Comparison of ENCODE assay signal across 13 mouse cellular contexts in genomic region chr4:155213752-155214054, GRCm38 (mm10). TPM values are rescaled to one million over a fixed set of nuclear protein-coding genes. Genes with fewer than 3 reads are reported as not detected.
A peak's percentile ranks its signal among the peaks of the same experiment; 100 is the strongest.
DNase-seq lines count a peak whose midpoint lies in the region; ATAC-seq and TF ChIP-seq lines count a peak whose summit lies in the region.
"Had no signal": no experiment of that assay in that cellular context is flagged by ENCODE, and none has a peak within 500 bp of the region (broad histone marks: within the 10 kb centered on the region; RNA-seq: fewer than 3 reads in every experiment).

No protein-coding gene starts in this region.

- peaks cover 6% of the 10 kb centered on the region; the same call in 1 of the 2 replicates for H3K36me3 ChIP-seq in liver, embryonic 13.5 days
- H3K36me3 ChIP-seq in liver, embryonic 12.5 days = peaks cover 18% of the 10 kb centered on the region
- no peaks in the 10 kb centered on the region for H3K36me3 ChIP-seq in hindbrain, embryonic 16.5 days (ENCODE audit: control insufficient read depth, insufficient read depth, low read length)

- H3K4me2 ChIP-seq in liver, embryonic 13.5 days = no peak overlapping the region
- H3K4me2 ChIP-seq in liver, embryonic 12.5 days = no peak overlapping the region
- H3K4me2 ChIP-seq in hindbrain, embryonic 16.5 days (ENCODE audit: low read length) = peak overlapping the region; percentile 0; the same call in 1 of the 2 replicates

- no peak for TF ChIP-seq CTCF in olfactory bulb, adult 2 months (IDR thresholded peaks at IDR 0.05; ENCODE audit: insufficient read depth, low read depth, low read length)

- 67% methylated on average over 6 of the region's 6 CpGs for WGBS in liver, embryonic 13.5 days (ENCODE audit: insufficient replicate concordance)
- 78% methylated on average over 6 of the region's 6 CpGs for WGBS in liver, embryonic 12.5 days (ENCODE audit: insufficient replicate concordance)
- WGBS in hindbrain, embryonic 16.5 days = 44% methylated on average over 6 of the region's 6 CpGs
- 25% methylated on average over 6 of the region's 6 CpGs for WGBS in olfactory bulb, adult 2 months

- no peak for TF ChIP-seq POLR2A in olfactory bulb, adult 2 months (IDR thresholded peaks at IDR 0.05; ENCODE audit: insufficient read depth, low read depth, low read length)

- DNase-seq in cerebellum, postnatal 25 days = no peak
- DNase-seq in liver, embryonic 13.5 days = no peak
- DNase-seq in cerebellum, adult 18-20 months = no peak
- DNase-seq in gastrocnemius, postnatal 10 days = no peak
- DNase-seq: adrenal gland, adult 2 months; thymus, postnatal 14 days had no signal

- no peaks in the 10 kb centered on the region for H3K27me3 ChIP-seq in liver, embryonic 13.5 days
- H3K27me3 ChIP-seq in liver, embryonic 12.5 days (replicated peaks) = peaks cover 3% of the 10 kb centered on the region; the same call in 1 of the 2 replicates
- H3K27me3 ChIP-seq in hindbrain, embryonic 16.5 days (replicated peaks; ENCODE audit: control insufficient read depth, insufficient read depth, low read length) = no peaks in the 10 kb centered on the region

- no peak overlapping the region for H3K27ac ChIP-seq in liver, embryonic 13.5 days
- H3K27ac ChIP-seq in liver, embryonic 12.5 days = no peak overlapping the region
- no peak overlapping the region for H3K27ac ChIP-seq in hindbrain, embryonic 16.5 days (ENCODE audit: low read depth, low read length)
- H3K27ac ChIP-seq in olfactory bulb, adult 2 months (ENCODE audit: insufficient read depth, low read depth, low read length) = peak overlapping the region; percentile 17; the same call in 1 of the 2 replicates
- H3K27ac ChIP-seq: liver, embryonic 14.5 days; macrophage had no signal

- H3K9ac ChIP-seq in liver, embryonic 13.5 days = no peak overlapping the region
- H3K9ac ChIP-seq in liver, embryonic 12.5 days = no peak overlapping the region
- H3K9ac ChIP-seq in hindbrain, embryonic 16.5 days (ENCODE audit: low read depth, low read length) = no peak overlapping the region
- H3K9ac ChIP-seq: liver, embryonic 14.5 days had no signal

- ATAC-seq in cerebellum, adult (ENCODE audit: insufficient number of reproducible peaks, low FRiP score, low TSS enrichment) = peak; percentile 37; the same call in 1 of the 2 replicates
- peak; percentile 25; the same call in 1 of the 2 replicates for ATAC-seq in liver, embryonic 13.5 days (ENCODE audit: low read depth)
- ATAC-seq in liver, embryonic 12.5 days = no peak
- no peak; the same call in 1 of the 2 replicates for ATAC-seq in hindbrain, embryonic 16.5 days

- no peaks in the 10 kb centered on the region for H3K9me3 ChIP-seq in liver, embryonic 13.5 days (replicated peaks)
- no peaks in the 10 kb centered on the region for H3K9me3 ChIP-seq in liver, embryonic 12.5 days (replicated peaks)
- H3K9me3 ChIP-seq in hindbrain, embryonic 16.5 days (ENCODE audit: control insufficient read depth, low read length) = no peaks in the 10 kb centered on the region
- H3K9me3 ChIP-seq: G1E had no signal

- peaks cover 67% of the 10 kb centered on the region for H3K4me1 ChIP-seq in liver, embryonic 13.5 days (replicated peaks)
- H3K4me1 ChIP-seq in liver, embryonic 12.5 days = peaks cover 65% of the 10 kb centered on the region
- H3K4me1 ChIP-seq in hindbrain, embryonic 16.5 days (ENCODE audit: control insufficient read depth, insufficient read depth, low read depth, low read length) = peaks cover 67% of the 10 kb centered on the region
- H3K4me1 ChIP-seq in olfactory bulb, adult 2 months (ENCODE audit: control insufficient read depth, insufficient read depth, low read length) = peaks cover 83% of the 10 kb centered on the region

- no peak overlapping the region for H3K4me3 ChIP-seq in liver, embryonic 13.5 days (replicated peaks)
- no peak overlapping the region for H3K4me3 ChIP-seq in liver, embryonic 12.5 days
- H3K4me3 ChIP-seq in hindbrain, embryonic 16.5 days (ENCODE audit: low read length) = no peak overlapping the region
- 0 out of 2 replicates have a peak overlapping the region, but pooled peaks have one; percentile 1 for H3K4me3 ChIP-seq in olfactory bulb, adult 2 months (ENCODE audit: insufficient read depth, low read depth, low read length)

RNA-seq across cellular contexts. Expression of gene Ski, which starts 8.7 kb away (rescaled TPM):
- 2.2 and 2.4 TPM in 2 replicates for polyA plus RNA-seq in liver, embryonic 13.5 days (2015; fragmentation: Nextera tagmentation; extraction: Ambion mirVana)
- 3.5 and 3.8 TPM in 2 replicates for polyA plus RNA-seq in liver, embryonic 12.5 days (2016; fragmentation: Nextera tagmentation; extraction: Ambion mirVana)
- polyA plus RNA-seq in hindbrain, embryonic 16.5 days (2015; fragmentation: Nextera tagmentation; extraction: Ambion mirVana) = 11.1 TPM in 2 replicates
- polyA plus RNA-seq in olfactory bulb, adult 2 months (2012; ENCODE audit: insufficient read depth, insufficient read length, low replicate concordance, missing spikeins) = not detected in 2 replicates
- 10 to 100 TPM; 68.1 to 79.6 TPM for total RNA-seq in gastrocnemius, postnatal 10 days (2021)

RNA-seq across cellular contexts. Expression of gene Faap20, which starts 35.9 kb away (rescaled TPM):
- polyA plus RNA-seq in liver, embryonic 13.5 days (2015; fragmentation: Nextera tagmentation; extraction: Ambion mirVana) = 23.4 and 23.6 TPM in 2 replicates
- polyA plus RNA-seq in liver, embryonic 12.5 days (2016; fragmentation: Nextera tagmentation; extraction: Ambion mirVana) = 25.8 and 31.2 TPM in 2 replicates
- 72.1 and 72.5 TPM in 2 replicates for polyA plus RNA-seq in hindbrain, embryonic 16.5 days (2015; fragmentation: Nextera tagmentation; extraction: Ambion mirVana)
- polyA plus RNA-seq in olfactory bulb, adult 2 months (2012; ENCODE audit: insufficient read depth, insufficient read length, low replicate concordance, missing spikeins) = not detected in 2 replicates
- 10 to 100 TPM; 18.9 to 26.4 TPM for total RNA-seq in gastrocnemius, postnatal 10 days (2021)

Comparison
In these comparisons a context has a peak if more than half of its experiments do, and no peak if none do; other contexts are left out.
1. ATAC-seq: peak in cerebellum, adult (single experiment) and liver, embryonic 13.5 days (single experiment); none in liver, embryonic 12.5 days (single experiment) and hindbrain, embryonic 16.5 days (single experiment).
2. RNA of gene Faap20, which starts 35.9 kb away (polyA plus RNA-seq): 72.1 to 72.5 TPM in hindbrain, embryonic 16.5 days, 25.8 to 31.2 TPM in liver, embryonic 12.5 days and 23.4 to 23.6 TPM in liver, embryonic 13.5 days; not detected in olfactory bulb, adult 2 months; every median in the first group is over 10 times any median in the second.